ENCODE assay signal across 19 mouse cellular contexts in genomic region chr10:84611664-84612063, GRCm38 (mm10). TPM values are rescaled to one million over a fixed set of nuclear protein-coding genes. Genes with fewer than 3 reads are reported as not detected.
DNase-seq lines count a peak whose midpoint lies in the region; ATAC-seq lines count a peak whose summit lies in the region.
"Had no signal": no experiment of that assay in that cellular context is flagged by ENCODE, and none has a peak within 500 bp of the region (broad histone marks: within the 10 kb centered on the region; RNA-seq: fewer than 3 reads in every experiment).

No protein-coding gene starts in this region.

- peaks cover 33% of the 10 kb centered on the region for H3K4me1 ChIP-seq in heart, embryonic 11.5 days (ENCODE audit: control insufficient read depth, insufficient read depth, low read length)
- peaks cover 45% of the 10 kb centered on the region for H3K4me1 ChIP-seq in heart, embryonic 15.5 days (replicated peaks)
- peaks cover 22% of the 10 kb centered on the region for H3K4me1 ChIP-seq in lung, embryonic 15.5 days
- H3K4me1 ChIP-seq: embryonic facial prominence, embryonic 13.5 days; intestine, embryonic 15.5 days had no signal

- 33% methylated on average over 3 of the region's 3 CpGs for WGBS in heart, embryonic 11.5 days (ENCODE audit: insufficient replicate concordance)
- WGBS in heart, embryonic 15.5 days, result 34% methylated on average over 3 of the region's 3 CpGs
- 35% methylated on average over 3 of the region's 3 CpGs for WGBS in lung, embryonic 15.5 days

- H3K36me3 ChIP-seq in heart, embryonic 11.5 days (ENCODE audit: control insufficient read depth, insufficient read depth, low read length), result no peaks in the 10 kb centered on the region
- peaks cover 9% of the 10 kb centered on the region; the same call in 1 of the 2 replicates for H3K36me3 ChIP-seq in heart, embryonic 15.5 days
- H3K36me3 ChIP-seq in lung, embryonic 15.5 days, result no peaks in the 10 kb centered on the region
- H3K36me3 ChIP-seq: embryonic facial prominence, embryonic 13.5 days; forebrain, embryonic 12.5 days; hindbrain, embryonic 10.5 days; intestine, embryonic 15.5 days had no signal

- H3K4me2 ChIP-seq in heart, embryonic 11.5 days, result no peak overlapping the region
- no peak overlapping the region for H3K4me2 ChIP-seq in heart, embryonic 15.5 days
- no peak overlapping the region for H3K4me2 ChIP-seq in lung, embryonic 15.5 days
- H3K4me2 ChIP-seq: embryonic facial prominence, embryonic 13.5 days; forebrain, embryonic 12.5 days; hindbrain, embryonic 14.5 days; intestine, embryonic 15.5 days had no signal

- no peak for DNase-seq in heart, adult 8-10 months (ENCODE audit: low spot score)
- DNase-seq in heart, postnatal 36 days, result no peak
- no peak for DNase-seq in lung, postnatal 14 days
- DNase-seq in right cerebral cortex, postnatal 14 days, result no peak
- DNase-seq: cerebellum, adult 18-20 months; cerebellum, adult 9-11 months; cerebellum, postnatal 36 days; gastrocnemius, postnatal 10 days; kidney, adult 18-20 months had no signal

- intact Hi-C loops in heart, postnatal 36 days (cut with DNase I), result loop anchor here (10.0 kb wide), 1 partner anchor 797 kb away; no protein-coding TSS in a partner anchor

- no peak overlapping the region; the same call in 1 of the 2 replicates for H3K9ac ChIP-seq in heart, embryonic 11.5 days (ENCODE audit: low read depth, low read length)
- no peak overlapping the region for H3K9ac ChIP-seq in heart, embryonic 15.5 days
- H3K9ac ChIP-seq in lung, embryonic 15.5 days, result no peak overlapping the region
- H3K9ac ChIP-seq: embryonic facial prominence, embryonic 13.5 days; forebrain, embryonic 12.5 days; hindbrain, embryonic 14.5 days; intestine, embryonic 15.5 days had no signal

- ATAC-seq in heart, embryonic 11.5 days (replicated peaks; ENCODE audit: insufficient number of reproducible peaks, low FRiP score, low TSS enrichment), result no peak
- ATAC-seq in heart, embryonic 15.5 days (replicated peaks; ENCODE audit: insufficient number of reproducible peaks, insufficient read depth, low FRiP score, low read depth), result no peak
- no peak for ATAC-seq in lung, embryonic 15.5 days (ENCODE audit: borderline replicate concordance, extremely low read depth, low FRiP score, low TSS enrichment)
- ATAC-seq: forebrain, embryonic 16.5 days; intestine, embryonic 15.5 days had no signal

- no peaks in the 10 kb centered on the region for H3K9me3 ChIP-seq in heart, embryonic 11.5 days (replicated peaks; ENCODE audit: control insufficient read depth, low read length)
- no peaks in the 10 kb centered on the region for H3K9me3 ChIP-seq in heart, embryonic 15.5 days (replicated peaks)
- H3K9me3 ChIP-seq in lung, embryonic 15.5 days, result no peaks in the 10 kb centered on the region
- H3K9me3 ChIP-seq: embryonic facial prominence, embryonic 13.5 days; forebrain, embryonic 12.5 days; hindbrain, embryonic 10.5 days; intestine, embryonic 15.5 days had no signal

- H3K4me3 ChIP-seq in heart, embryonic 11.5 days (ENCODE audit: low read depth, low read length), result no peak overlapping the region
- no peak overlapping the region for H3K4me3 ChIP-seq in heart, embryonic 15.5 days
- no peak overlapping the region for H3K4me3 ChIP-seq in lung, embryonic 15.5 days
- H3K4me3 ChIP-seq: embryonic facial prominence, embryonic 13.5 days; forebrain, embryonic 12.5 days; hindbrain, embryonic 10.5 days; intestine, embryonic 15.5 days had no signal

- H3K27ac ChIP-seq in heart, embryonic 11.5 days (ENCODE audit: low read depth, low read length), result peak overlapping the region; percentile 55
- peak overlapping the region; percentile 75 for H3K27ac ChIP-seq in heart, embryonic 15.5 days
- peak overlapping the region; percentile 60 for H3K27ac ChIP-seq in lung, embryonic 15.5 days
- H3K27ac ChIP-seq: embryonic facial prominence, embryonic 13.5 days; forebrain, embryonic 12.5 days; hindbrain, embryonic 10.5 days; hindbrain, embryonic 14.5 days; intestine, embryonic 15.5 days had no signal

- H3K27me3 ChIP-seq in heart, embryonic 11.5 days (ENCODE audit: control insufficient read depth, insufficient read depth, low read length), result no peaks in the 10 kb centered on the region
- no peaks in the 10 kb centered on the region for H3K27me3 ChIP-seq in heart, embryonic 15.5 days
- H3K27me3 ChIP-seq in lung, embryonic 15.5 days, result no peaks in the 10 kb centered on the region
- H3K27me3 ChIP-seq: CH12.LX; embryonic facial prominence, embryonic 13.5 days; intestine, embryonic 15.5 days had no signal

RNA-seq across cellular contexts. Expression of gene Polr3b, which starts 10.4 kb away (rescaled TPM):
- polyA plus RNA-seq in heart, embryonic 11.5 days (2014; fragmentation: Nextera tagmentation; extraction: Ambion mirVana), result 12.5 and 14.4 TPM in 2 replicates
- 10 to 100 TPM; 10.7 to 11.6 (median 11.0) TPM for total RNA-seq in heart, adult 8-10 months (2022)
- polyA plus RNA-seq in heart, embryonic 15.5 days (2015; fragmentation: Nextera tagmentation; extraction: Ambion mirVana), result 8.0 and 8.9 TPM in 2 replicates
- 10 to 100 TPM; 13.1 to 13.9 TPM for total RNA-seq in heart, postnatal 36 days (2021)
- polyA plus RNA-seq in lung, embryonic 15.5 days (2015; fragmentation: Nextera tagmentation; extraction: Ambion mirVana), result 15.6 and 15.7 TPM in 2 replicates

RNA-seq across cellular contexts. Expression of gene Tcp11l2, which starts 35.2 kb away (rescaled TPM):
- polyA plus RNA-seq in heart, embryonic 11.5 days (2014; fragmentation: Nextera tagmentation; extraction: Ambion mirVana), result 15.2 and 16.6 TPM in 2 replicates
- 100 to 1,000 TPM in 3 of 4 experiments, 10 to 100 TPM in 1; 89.2 to 200 (median 123) TPM for total RNA-seq in heart, adult 8-10 months (2022)
- polyA plus RNA-seq in heart, embryonic 15.5 days (2015; fragmentation: Nextera tagmentation; extraction: Ambion mirVana), result 32.9 and 33.3 TPM in 2 replicates
- 100 to 1,000 TPM; 131 to 192 TPM for total RNA-seq in heart, postnatal 36 days (2021)
- 24.4 and 29.0 TPM in 2 replicates for polyA plus RNA-seq in lung, embryonic 15.5 days (2015; fragmentation: Nextera tagmentation; extraction: Ambion mirVana)
